Mouse (Mus musculus): ENCODE measurements around the gene Dse. TPM values are rescaled to one million over a fixed set of nuclear protein-coding genes. Genes with fewer than 3 reads are reported as not detected.

Gene Dse
- polyA plus RNA-seq, 1 experiment from 2014 or later: 6.1 TPM

Other genes with a start within 250 kb of the Dse start
- gene Rwdd1, start 188.1 kb downstream of the Dse start, polyA plus RNA-seq (2015; fragmentation: Nextera tagmentation; extraction: Ambion mirVana): 31.0 and 33.4 TPM in 2 replicates
- not detected in 2 replicates for gene Trappc3l, start 170.1 kb downstream of the Dse start, polyA plus RNA-seq (2015; fragmentation: Nextera tagmentation; extraction: Ambion mirVana)
- gene Calhm4, start 163.4 kb downstream of the Dse start, polyA plus RNA-seq (2015; fragmentation: Nextera tagmentation; extraction: Ambion mirVana): not detected in 2 replicates
- gene Calhm5, start 111.2 kb downstream of the Dse start, polyA plus RNA-seq (2015; fragmentation: Nextera tagmentation; extraction: Ambion mirVana): 0.02 and 0.05 TPM in 2 replicates
- 1.8 and 2.1 TPM in 2 replicates for gene Calhm6, start 79.7 kb downstream of the Dse start, polyA plus RNA-seq (2015; fragmentation: Nextera tagmentation; extraction: Ambion mirVana)
- 26.2 and 27.2 TPM in 2 replicates for gene Tspyl1, start 74.5 kb upstream of the Dse start, polyA plus RNA-seq (2015; fragmentation: Nextera tagmentation; extraction: Ambion mirVana)
- 0.55 and 0.76 TPM in 2 replicates for gene Tspyl4, start 89.7 kb upstream of the Dse start, polyA plus RNA-seq (2015; fragmentation: Nextera tagmentation; extraction: Ambion mirVana)
- gene Col10a1, start 182.3 kb upstream of the Dse start, polyA plus RNA-seq (2015; fragmentation: Nextera tagmentation; extraction: Ambion mirVana): 0.07 and 0.09 TPM in 2 replicates
- 7.2 and 7.4 TPM in 2 replicates for gene Nt5dc1, start 210.8 kb upstream of the Dse start, polyA plus RNA-seq (2015; fragmentation: Nextera tagmentation; extraction: Ambion mirVana)